Mouse (Mus musculus) left cerebral cortex, postnatal 10 days (tissue): ENCODE measurements around the gene Apol10b. TPM values are rescaled to one million over a fixed set of nuclear protein-coding genes. Genes with fewer than 3 reads are reported as not detected.
"Not testable (repeated sequence)": the region's sequence is repeated elsewhere in the genome, so short reads cannot be mapped to it uniquely, and the experiment has no call there.

ENCODE experiments used
- DNase-seq, 2 experiments: peaks; one replicate each; pipeline ENCODE4 v3.0.0; 2021 to 2022; ENCODE audit warnings: low spot score in 2 of 2, mixed read lengths in 1 of 2; ENCODE audit errors: extremely low spot score in 1 of 2
- intact Hi-C: fragments of 180-260 bp; cut with DNase I; formaldehyde crosslinking; loops from one replicate; pipeline ENCODE4 v1.15.1; 2025
- total RNA-seq, 2 experiments: library from RNA; stranded (reverse); gene quantifications; 2 replicates each; pipeline ENCODE4 v1.2.3; 2021

The Apol10b gene
- not detected for total RNA-seq

DNA sequence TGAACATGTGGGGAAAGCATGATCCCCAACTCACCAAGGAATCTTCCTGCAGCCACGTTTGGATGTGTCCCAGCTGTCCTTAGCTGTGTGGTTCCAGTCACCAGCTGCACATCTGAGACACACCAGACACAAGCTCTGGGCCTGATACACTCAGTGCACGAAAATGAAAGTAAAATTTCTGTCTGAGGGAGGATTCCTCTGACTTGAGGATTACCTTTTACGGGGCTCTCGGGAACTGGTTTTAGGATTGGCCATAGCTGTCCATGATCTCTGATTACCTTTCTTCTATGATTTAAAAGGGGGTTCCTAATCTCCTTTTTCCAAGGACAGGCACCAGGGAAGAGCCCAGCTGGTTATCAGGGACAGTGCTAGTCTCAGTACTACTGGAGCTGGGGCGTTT is at the start of gene Apol10b:
Gene Apol10b (minus strand): TSS at position 165 of the 400 bp plus-strand sequence.
- DNase-seq = no peak
- intact Hi-C loops = no loop called here

DNA sequence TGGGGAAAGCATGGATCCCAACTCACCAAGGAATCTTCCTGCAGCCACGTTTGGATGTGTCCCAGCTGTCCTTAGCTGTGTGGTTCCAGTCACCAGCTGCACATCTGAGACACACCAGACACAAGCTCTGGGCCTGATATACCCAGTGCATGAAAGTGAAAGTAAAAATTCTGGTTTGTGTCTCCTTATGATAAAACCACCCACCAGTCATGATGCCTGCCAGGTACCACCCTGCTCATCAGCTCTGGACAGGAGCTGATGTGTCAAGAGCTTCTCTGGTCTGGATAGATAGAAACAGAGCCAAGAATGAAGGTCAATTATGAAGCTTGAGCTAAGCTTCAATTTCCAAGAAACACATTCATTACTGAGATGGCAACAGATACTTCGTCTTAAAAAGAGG is 47.3 kb upstream of the Apol10b start, which contains the start of gene Apol11b:
Gene Apol11b (minus strand): TSS at position 111 of the 400 bp plus-strand sequence.
- DNase-seq, intact Hi-C loops: not testable (repeated sequence)

DNA sequence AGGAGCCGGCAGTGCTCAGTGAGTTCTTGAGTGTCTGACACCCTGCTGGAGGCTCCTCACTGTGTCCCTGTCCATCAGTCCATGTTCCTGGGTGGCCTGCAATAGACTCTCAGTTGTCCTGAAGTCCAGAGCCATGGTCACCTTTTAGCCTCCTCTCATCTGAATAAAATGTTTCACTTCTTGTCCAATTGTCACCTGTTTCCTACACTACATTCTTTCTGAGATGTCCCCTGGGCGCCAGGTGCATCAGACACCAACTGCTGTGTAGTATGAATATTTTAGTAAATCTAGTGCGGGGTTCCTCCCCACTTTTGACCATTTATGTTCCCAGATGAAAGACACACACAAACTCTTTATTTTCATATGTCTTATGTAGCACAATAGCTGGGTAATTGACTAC is 33.9 kb upstream of the Apol10b start:
- not testable (repeated sequence) for DNase-seq
- intact Hi-C loops = loop anchor here (5.0 kb wide), 1 partner anchor 108 kb away; no protein-coding TSS in a partner anchor

DNA sequence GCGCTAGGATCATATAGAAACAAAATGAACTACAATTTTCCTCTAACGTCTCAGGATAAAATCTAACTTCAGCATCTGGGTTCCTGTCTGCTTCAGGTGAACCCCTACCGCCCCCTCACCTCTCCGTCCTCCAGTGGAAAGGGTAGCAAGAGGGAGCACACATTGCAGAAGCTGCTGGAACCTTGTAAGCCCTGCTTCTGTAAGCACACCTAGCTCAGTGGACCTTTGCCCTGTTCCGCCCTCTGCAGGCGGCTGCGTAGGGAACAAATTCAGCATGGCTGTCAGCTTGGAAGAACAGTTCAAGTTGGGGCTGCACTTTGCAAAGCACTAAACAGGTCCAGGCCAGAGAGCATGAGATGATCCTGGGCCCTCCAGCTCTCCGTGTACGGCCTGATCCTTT is 32.7 kb upstream of the Apol10b start:
- intact Hi-C loops, DNase-seq: not testable (repeated sequence)

DNA sequence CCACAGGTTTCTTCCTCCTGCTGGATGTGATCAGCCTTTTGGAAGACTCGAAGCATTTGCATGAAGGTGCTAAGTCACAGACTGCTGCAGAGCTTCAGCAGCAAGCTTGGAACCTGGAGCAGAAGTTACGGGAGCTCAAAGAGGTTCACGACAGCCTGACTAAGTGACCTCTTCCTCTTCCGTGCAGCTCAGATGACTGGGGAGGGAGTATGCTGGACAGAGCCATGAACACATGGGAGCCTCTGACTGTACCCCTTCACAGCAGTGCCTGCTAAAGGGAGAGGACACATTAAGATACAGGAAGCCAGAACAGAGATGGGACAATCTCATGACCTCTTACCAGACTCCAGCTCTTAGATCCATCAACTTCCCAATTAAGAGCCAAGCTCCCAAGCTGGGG is 30.5 kb upstream of the Apol10b start:
- intact Hi-C loops, DNase-seq: not testable (repeated sequence)

DNA sequence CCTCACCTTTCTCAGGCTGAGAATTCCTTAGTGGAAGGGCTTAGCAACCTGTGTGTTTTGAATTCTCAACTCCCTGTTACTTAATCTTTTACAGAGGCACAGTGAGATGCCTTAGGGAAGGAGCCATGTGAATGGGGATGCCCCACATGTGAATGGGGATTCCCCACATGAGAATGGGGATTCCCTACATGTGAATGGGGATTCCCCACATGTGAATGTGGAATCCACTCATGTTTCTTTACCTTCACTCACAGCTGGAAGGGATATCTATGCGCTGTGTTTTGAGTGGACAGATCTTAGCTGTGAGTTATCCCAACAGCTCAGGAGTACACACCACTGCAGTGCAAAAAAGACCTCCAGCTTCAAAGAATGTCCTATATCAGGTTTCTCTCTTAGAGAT is 28.8 kb upstream of the Apol10b start:
- no peak for DNase-seq
- intact Hi-C loops = no loop called here

DNA sequence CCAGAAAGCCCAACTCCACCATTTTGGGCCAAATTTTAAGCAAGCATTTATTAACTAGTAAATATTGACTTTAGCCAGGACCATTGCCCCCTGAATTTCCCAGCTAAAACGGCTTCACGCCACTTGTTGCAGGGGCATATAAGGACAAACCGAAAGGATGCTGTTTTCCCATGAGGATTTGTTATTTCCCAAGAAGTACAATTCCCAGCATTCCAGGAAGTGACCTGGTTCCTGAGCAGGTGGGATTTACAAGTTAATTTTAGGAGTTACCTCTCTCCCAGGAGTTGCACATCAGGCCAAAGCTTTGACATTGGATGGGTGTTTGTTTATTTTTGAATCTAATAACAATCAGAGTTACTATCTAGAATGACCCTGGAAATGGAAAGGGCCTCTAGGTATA is 10.1 kb upstream of the Apol10b start:
- intact Hi-C loops = no loop called here
- DNase-seq = no peak

DNA sequence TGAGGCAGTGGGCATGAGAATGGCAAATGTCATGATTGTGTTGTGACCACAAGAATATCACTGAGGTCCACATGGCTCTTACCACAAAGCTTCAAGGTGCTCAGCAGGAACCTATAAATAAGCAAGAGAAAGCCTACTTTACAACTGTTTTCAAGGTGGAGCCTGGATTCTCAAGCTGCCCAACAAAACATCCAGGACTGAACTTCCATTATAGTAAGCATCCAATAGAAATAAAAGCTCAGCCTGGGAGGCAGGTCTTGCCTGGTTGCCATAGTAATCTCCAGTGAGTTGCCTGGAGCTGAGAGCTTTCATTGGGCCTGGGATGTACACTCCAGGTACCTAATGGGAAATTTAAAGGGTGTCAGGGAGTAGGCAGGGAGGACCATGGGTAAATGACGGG is 3.0 kb upstream of the Apol10b start, which contains the start of gene Gm36245:
Gene Gm36245 (plus strand): TSS at position 301 of the 400 bp plus-strand sequence.
- intact Hi-C loops = no loop called here
- DNase-seq = no peak

DNA sequence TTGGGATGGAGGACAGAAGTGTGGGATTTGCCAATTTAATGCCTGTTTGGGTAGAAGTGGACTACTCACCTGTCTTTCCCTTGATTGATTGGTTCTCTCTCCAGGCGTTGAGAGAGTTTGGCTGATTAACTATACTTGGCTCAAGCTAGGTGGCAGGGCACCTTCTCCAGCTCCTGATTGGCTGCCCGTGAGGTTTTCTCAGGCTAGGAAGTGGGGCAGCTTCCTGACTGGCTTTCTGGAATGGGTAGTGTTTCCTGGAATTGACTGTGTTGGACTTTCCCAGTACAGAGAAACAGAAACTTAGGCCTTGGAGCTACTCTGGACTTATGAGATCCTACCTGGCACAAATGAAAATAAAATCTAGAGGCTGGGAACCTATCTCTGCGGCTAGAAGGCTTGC is 2.5 kb upstream of the Apol10b start:
- intact Hi-C loops = no loop called here

DNA sequence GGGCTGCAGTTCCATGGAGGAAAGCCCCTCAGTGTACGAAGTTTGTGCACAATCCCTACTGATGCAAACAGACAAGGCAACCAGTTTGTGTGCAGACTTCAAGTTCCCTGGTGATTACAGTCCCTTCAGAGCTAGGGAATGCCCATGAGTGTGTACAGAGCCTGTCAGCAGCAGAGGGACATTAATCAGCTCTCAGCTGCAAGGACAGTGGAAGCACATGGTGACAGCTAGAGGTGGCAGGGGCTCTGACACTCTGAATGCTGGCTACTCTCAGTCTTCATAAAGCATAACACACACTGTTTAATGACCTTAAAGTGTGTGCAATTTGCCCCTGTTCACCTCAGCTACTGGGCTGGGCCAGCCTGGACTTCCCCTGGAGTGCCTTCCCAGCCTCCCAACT is 2.4 kb downstream of the Apol10b start:
- no peak for DNase-seq
- intact Hi-C loops = no loop called here

More for the DNA sequence above, 2.5 kb upstream of the Apol10b start:
- DNase-seq = no peak

DNA sequence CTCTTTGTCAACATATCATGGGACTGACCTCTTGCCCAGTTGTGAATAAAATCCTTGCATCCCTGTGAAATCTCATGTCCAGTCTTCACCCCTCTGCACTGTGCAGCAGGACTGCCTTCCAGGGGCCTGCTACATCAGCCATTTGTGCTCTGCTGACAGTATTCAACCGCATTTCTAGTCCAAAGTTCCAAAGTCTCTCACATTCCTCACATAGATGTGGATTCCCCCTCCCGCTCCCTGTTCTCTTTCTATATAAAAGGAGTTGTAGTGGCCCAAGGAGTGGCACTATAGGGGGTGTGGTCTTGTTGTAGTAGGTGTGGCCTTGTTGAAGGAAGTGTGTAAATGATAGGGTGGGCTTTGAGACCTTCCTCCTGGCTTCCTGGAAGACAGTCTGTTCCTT is 5.0 kb downstream of the Apol10b start:
- no peak for DNase-seq
- intact Hi-C loops = no loop called here

DNA sequence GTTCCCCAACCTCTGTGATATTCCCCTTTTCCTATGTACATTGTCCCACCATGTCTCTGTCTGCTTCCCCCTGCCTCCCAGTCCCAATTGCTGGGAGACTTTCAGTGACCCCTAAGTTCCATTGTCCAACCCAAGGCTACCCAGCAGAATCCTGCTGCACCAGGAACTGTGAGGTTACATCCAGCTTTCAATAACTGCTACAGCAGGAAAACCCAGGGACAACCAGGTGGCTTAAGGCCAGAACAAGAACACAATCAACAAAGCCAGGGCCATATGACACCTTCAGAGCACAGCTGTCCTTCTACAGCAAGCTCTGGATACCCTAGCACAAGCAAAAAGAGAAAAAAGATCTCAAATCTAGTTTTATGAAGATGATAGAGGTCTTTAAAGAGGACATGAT is 6.9 kb downstream of the Apol10b start:
- intact Hi-C loops = no loop called here
- DNase-seq = no peak

DNA sequence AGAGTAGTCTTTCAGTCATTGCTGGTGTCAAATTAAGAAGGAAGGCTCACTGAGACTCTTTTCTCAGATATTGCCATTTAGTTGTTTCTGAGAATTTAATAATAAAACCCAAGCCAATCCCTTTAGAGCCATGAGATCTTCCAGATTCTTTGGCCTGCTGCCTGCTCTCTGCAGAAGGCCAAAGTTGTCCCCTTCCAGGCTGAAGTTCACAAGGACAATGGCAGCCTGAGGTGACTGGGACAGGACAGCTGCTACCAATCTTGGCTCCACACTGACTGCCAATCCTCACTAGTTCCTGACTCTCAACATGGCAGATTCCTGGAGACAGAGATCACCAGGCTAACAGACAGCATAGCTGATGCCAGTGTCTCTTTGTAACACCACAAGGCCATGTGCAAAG is 8.9 kb downstream of the Apol10b start:
- no peak for DNase-seq
- intact Hi-C loops = no loop called here

DNA sequence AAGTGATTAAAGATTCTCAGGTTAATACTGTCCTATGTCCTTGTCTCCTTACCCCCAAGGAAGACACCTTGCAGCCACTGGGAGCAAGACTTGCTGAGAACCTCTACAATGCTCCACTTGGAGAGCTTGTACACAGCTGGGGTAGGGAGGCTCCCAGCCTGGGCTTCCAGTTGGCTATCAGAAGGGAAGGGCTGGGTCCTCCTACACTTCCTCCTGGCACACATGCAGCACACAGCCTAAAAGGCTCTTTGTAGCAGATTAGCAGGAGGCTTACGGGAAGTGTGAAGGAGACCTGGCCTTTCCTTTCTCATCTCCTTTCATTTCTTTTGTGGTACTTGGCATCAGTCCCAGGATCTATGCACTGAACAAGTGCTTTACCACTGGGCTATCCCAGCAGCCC is 14.2 kb downstream of the Apol10b start:
- peak in 1 of 2 experiments; percentile 75 for DNase-seq
- intact Hi-C loops = no loop called here

DNA sequence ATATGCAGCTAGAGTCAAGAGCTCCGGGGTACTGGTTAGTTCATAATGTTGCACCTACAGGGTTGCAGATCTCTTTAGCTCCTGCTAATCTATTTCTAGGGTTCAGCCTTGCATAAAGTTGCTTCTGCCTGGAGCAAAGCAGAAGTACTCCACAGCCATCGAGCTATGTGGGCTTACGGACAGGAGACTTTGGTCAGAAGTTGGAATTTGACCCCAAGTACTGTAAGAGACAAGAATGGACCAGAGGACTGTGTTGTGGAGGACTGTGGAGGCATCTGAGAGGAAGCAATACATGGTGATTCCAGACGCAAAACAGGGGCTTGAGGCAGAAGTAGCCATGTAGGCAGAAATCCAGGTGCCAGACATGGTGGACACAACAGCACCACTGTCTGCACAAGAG is 16.6 kb downstream of the Apol10b start:
- no peak for DNase-seq
- intact Hi-C loops = no loop called here

DNA sequence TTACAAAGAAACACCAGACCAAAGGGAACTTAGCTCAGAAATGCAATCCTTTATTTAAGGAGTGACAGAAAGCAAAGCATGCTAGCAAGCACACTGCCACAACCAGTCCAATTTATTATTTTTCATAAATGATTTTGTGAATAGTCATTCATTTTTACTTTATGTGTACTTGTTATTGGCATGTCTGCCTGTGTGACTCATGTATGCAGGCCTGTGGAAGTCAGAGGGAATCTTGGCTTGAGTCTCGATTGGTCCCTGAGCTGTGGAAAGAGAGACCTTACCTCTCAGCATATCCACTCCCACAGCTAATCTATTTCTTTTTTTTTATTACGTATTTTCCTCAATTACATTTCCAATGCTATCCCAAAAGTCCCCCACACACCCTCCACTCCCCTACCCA is 17.1 kb downstream of the Apol10b start:
- DNase-seq = no peak
- intact Hi-C loops = no loop called here

DNA sequence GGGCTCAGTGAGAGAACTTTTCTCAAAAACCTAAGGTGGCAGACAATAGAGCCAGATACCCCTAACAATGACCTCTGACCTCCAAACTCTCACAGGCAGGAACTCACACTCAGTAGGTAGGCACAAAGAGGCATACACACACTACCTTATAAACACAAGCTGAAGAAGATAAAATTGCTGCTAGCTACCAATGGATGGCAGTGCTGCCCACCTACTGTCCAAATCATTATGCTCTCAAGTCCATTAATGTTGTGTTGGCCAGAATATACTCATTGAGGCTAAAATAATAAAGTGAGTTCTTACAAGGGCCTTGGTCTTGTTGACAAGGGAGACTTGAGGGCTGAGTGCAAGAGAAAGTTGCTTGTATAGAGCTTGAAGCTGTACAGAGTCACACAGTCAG is 32.7 kb downstream of the Apol10b start:
- intact Hi-C loops = no loop called here
- DNase-seq = no peak

DNA sequence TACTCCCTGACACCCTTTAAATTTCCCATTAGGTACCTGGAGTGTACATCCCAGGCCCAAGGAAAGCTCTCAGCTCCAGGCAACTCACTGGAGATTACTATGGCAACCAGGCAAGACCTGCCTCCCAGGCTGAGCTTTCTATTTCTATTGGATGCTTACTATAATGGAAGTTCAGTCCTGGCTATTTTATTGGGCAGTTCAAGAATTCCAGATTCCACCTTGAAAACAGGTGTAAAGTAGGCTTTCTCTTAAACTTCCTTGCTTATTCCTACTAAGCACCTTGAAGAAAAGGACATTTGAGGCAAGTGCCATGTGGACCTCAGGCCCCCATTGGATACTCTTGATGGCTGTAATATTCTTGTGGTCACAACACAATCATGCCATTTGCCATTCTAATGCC is 34.1 kb downstream of the Apol10b start, which contains the start of gene 1700025B11Rik:
Gene 1700025B11Rik (minus strand): TSS at position 101 of the 400 bp plus-strand sequence.
- intact Hi-C loops = no loop called here
- no peak for DNase-seq

DNA sequence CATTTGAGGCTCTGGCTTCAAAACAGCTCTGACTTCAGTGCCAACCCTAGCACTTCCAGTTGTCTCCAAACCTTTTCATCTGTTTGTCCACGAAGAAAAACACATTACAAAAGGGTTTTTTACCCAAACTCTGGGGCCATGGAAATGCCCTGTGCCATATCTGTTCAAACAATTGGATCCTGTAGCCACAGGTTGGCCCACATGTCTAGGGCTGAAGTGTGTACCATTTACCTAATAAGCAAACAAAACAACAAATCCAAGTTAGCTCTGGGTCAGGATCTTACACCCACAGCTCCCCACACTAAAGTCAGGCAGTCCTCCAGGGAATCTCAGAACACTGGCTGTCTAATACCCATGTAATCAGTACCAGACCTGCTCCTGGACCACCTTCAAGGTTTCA is 56.7 kb downstream of the Apol10b start:
- intact Hi-C loops = loop anchor here (2.0 kb wide), 1 partner anchor 74 kb away; no protein-coding TSS in a partner anchor
- DNase-seq = not testable (repeated sequence)
